Mouse (Mus musculus) lung, adult 2 months (tissue): ENCODE results near the gene Zfp810. TPM values are rescaled to one million over a fixed set of nuclear protein-coding genes. Genes with fewer than 3 reads are reported as not detected.
A peak's percentile ranks its signal among the peaks of the same experiment; 100 is the strongest.

ENCODE experiments used
- DNase-seq: peaks from one replicate; pipeline ENCODE4 v3.0.0; 2022
- H3K4me1 ChIP-seq: fragments of 200-500 bp; 2 replicates; pipeline ENCODE4 v1.6.1; 2011; ENCODE audit warnings: low read length; ENCODE audit not compliant: control insufficient read depth, insufficient read depth
- H3K4me3 ChIP-seq: fragments of 200-500 bp; replicated peaks from 2 replicates; pipeline ENCODE3; 2011; ENCODE audit warnings: low read depth, mild to moderate bottlenecking, control low read depth, low read length; ENCODE audit errors: extremely low read depth
- CTCF ChIP-seq: fragments of 200-500 bp; IDR thresholded peaks from 2 replicates; pipeline ENCODE4 v1.5.1; 2011; ENCODE audit warnings: mild to moderate bottlenecking, low read length, control low read depth; ENCODE audit not compliant: insufficient read depth
- POLR2A ChIP-seq: fragments of 200-500 bp; IDR thresholded peaks from 2 replicates; pipeline ENCODE4 v1.6.1; 2011; ENCODE audit warnings: low read depth, mild to moderate bottlenecking, control low read depth, low read length, borderline replicate concordance; ENCODE audit errors: extremely low read depth
- WGBS: fragments of 180-500 bp; shearing (Covaris S2); methylation state at CpG from one replicate; pipeline ENCODE4 v1.1.7; 2018; 5-methylcytosine and 5-hydroxymethylcytosine counted together
- polyA plus RNA-seq: library from polyadenylated mRNA; depleted of rRNA; stranded (reverse); fragments of >200 nt; gene quantifications from 2 replicates; pipeline ENCODE4 v1.2.3, GENCODE M21; 2012; rRNA removed

The Zfp810 gene
- polyA plus RNA-seq, 1 experiment, result 9.8 TPM

DNA sequence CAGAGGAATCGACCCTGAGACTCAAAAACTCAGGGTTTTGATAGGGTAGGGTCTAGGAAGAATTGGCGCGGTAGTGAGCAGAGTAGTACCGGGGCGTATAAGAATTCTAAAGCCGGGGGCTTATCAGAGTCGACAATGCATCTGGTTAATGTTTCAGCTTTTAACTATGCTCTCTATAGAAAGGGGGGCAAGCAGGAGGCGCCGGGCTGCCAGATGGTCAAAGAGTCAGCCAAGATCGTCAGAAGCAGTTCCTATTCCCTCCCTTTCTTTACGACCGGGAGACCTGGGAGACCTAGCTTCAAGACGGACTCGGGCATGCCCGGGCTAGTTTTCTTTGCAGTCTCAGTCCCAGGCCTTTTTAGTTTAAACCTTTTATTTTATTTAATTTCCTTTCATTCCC lies 80.6 kb downstream of the Zfp810 start:
- no peak for TF ChIP-seq CTCF
- no peak for TF ChIP-seq POLR2A
- peak; percentile 44 for DNase-seq
- no peak overlapping the region for H3K4me3 ChIP-seq
- 64% methylated on average over 15 of the region's 15 CpGs for WGBS
- no peaks in the 10 kb centered on the region; the same call in 1 of the 2 replicates for H3K4me1 ChIP-seq

Other genes with a start within 250 kb of the Zfp810 start
- gene Gm49318, start 236.4 kb downstream of the Zfp810 start, polyA plus RNA-seq, result not detected in 2 replicates
- 20.3 and 23.1 TPM in 2 replicates for gene Zfp653, start 236.3 kb downstream of the Zfp810 start, polyA plus RNA-seq
- gene Ecsit, start 222.2 kb downstream of the Zfp810 start, polyA plus RNA-seq, result 29.1 and 36.4 TPM in 2 replicates
- gene Cnn1, start 208.4 kb downstream of the Zfp810 start, polyA plus RNA-seq, result 79.3 and 94.3 TPM in 2 replicates
- gene Elof1, start 190.5 kb downstream of the Zfp810 start, polyA plus RNA-seq, result 176 and 180 TPM in 2 replicates
- 47.7 and 54.5 TPM in 2 replicates for gene Acp5, start 171.9 kb downstream of the Zfp810 start, polyA plus RNA-seq
- 67.8 and 68.8 TPM in 2 replicates for gene Pigyl, start 150.8 kb downstream of the Zfp810 start, polyA plus RNA-seq
- 0.10 and 0.12 TPM in 2 replicates for gene Zfp872, start 119.6 kb downstream of the Zfp810 start, polyA plus RNA-seq
- gene Zfp809, start 81.9 kb downstream of the Zfp810 start, polyA plus RNA-seq, result 18.2 and 20.3 TPM in 2 replicates
- gene Zfp599, start 47.8 kb downstream of the Zfp810 start, polyA plus RNA-seq, result 0.09 and 0.18 TPM in 2 replicates
- 1.4 and 1.8 TPM in 2 replicates for gene Anln, start 81.5 kb upstream of the Zfp810 start, polyA plus RNA-seq
- gene 9530077C05Rik, start 103.9 kb upstream of the Zfp810 start, polyA plus RNA-seq, result 0.75 and 1.2 TPM in 2 replicates
- gene Gm17545, start 146.6 kb upstream of the Zfp810 start, polyA plus RNA-seq, result not detected in 2 replicates
- gene Rp9, start 162.1 kb upstream of the Zfp810 start, polyA plus RNA-seq, result 56.2 and 113 TPM in 2 replicates
- gene Bbs9, start 168.1 kb upstream of the Zfp810 start, polyA plus RNA-seq, result 13.1 and 15.3 TPM in 2 replicates